Mouse (Mus musculus): Measurements from ENCODE around the gene Cyp46a1. TPM values are rescaled to one million over a fixed set of nuclear protein-coding genes. Genes with fewer than 3 reads are reported as not detected.

The Cyp46a1 gene
- 6.4 and 6.5 TPM in 2 replicates for polyA plus RNA-seq (2015; fragmentation: Nextera tagmentation; extraction: Ambion mirVana)

GRCm38 (mm10) chr12:108333895-108334445 is at the start of gene Cyp46a1:
Gene Cyp46a1, plus strand, starts transcription at chr12:108334381.
- Histone ChIP-seq H3K27ac (replicated peaks) (peak within 1 kb of the TSS; percentile 82), H3K4me3 (peak within 1 kb of the TSS; percentile 69), H3K27me3 (replicated peaks) (peaks cover 69% of the 10 kb centered on the region), H3K36me3 (no peaks in the 10 kb centered on the region), H3K9me3 (no peaks in the 10 kb centered on the region), H3K4me1 (peaks cover 31% of the 10 kb centered on the region), H3K4me2 (peak within 1 kb of the TSS; percentile 98), H3K9ac (peak within 1 kb of the TSS; percentile 86)
- peak; percentile 88 for ATAC-seq (ENCODE audit: extremely low read depth, insufficient number of reproducible peaks, low FRiP score, low TSS enrichment)
- under 1% methylated on average over 51 of the region's 56 CpGs for WGBS

DNA sequence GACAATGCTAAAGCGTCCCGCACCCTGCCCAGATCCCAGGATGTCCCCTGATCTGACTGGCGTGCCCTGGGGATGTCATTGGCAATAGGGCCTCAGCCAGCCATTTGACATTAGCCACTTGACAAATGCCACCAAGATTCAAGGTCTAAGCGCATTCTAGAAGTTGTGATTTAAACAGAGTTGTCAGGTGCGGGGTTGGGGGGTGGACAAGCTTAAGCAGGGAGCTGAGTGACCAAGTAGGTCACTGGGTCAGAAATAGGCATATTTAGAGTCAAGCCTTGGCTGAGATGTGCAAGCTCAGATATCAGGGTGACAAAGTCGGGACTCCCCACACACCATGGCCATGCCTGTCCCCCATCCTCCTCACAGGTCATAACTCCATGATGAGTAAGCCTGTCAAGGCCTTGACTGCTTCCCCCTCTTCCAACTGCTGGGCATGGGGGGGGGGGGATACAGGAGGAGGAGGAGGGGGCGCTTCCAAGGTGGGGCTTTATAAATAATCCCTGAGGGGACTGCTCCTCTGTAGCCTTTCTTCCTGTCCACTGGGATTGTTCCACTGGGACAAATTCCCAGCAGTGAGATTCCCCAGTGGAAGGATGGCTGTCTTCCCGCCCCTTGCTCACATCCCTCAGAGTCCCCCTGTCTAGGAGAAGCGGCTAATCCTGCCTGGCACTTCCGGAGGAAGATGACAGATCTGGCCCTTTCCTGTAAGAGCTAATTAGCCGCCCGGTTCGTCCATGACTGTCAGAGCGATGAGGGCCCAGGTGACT is 49.5 kb upstream of the Cyp46a1 start:
- Histone ChIP-seq H3K9me3 (no peaks in the 10 kb centered on the region), H3K4me2 (peak overlapping the region; percentile 24), H3K4me3 (no peak overlapping the region), H3K36me3 (no peaks in the 10 kb centered on the region), H3K27ac (replicated peaks) (no peak overlapping the region), H3K27me3 (replicated peaks) (peaks cover 16% of the 10 kb centered on the region; the same call in 1 of the 2 replicates), H3K9ac (peak overlapping the region; percentile 35; the same call in 1 of the 2 replicates), H3K4me1 (peaks cover 14% of the 10 kb centered on the region)
- 44% methylated on average over 14 of the region's 14 CpGs for WGBS
- ATAC-seq (ENCODE audit: extremely low read depth, insufficient number of reproducible peaks, low FRiP score, low TSS enrichment) = no peak

DNA sequence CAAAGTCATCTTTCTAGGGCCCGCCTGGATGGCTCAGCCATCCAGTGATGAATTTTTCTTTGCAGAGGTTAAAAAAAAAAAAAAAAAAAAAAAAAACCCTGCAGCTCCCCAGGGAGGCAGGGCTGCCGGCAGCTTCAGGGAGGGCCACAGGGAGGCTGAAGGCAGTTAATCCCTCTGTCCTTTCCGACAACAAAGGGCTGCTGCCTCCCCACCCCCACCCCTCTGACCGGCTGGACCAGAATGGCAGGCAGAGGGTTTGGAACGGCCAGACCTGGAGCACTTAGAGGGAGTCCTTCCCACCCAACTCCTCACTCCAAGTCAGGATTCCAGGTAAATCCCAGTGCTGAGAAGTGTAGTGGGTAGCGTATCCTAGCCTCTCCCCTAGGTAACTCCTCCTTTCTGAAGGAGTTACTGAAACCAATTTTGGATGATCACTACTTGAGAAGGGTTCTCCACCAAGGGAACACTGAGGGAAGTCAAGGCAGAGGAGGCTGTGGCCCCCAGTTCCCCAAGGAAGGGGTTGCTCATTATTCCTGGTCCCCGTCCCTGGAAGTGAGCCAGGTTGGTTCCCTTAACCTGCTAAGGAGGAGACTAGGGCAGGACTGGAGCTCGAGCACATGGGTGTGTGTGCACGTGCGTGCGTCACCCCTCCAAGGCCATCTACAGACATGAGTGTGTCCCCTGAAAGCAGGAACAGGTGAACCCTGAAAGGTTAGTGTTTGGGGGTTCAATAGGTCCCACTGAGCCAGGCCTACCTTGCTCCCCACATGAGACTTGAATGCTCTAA is 48.8 kb upstream of the Cyp46a1 start:
- Histone ChIP-seq H3K4me2 (peak overlapping the region; percentile 24), H3K27ac (replicated peaks) (no peak overlapping the region), H3K36me3 (no peaks in the 10 kb centered on the region), H3K4me1 (peaks cover 14% of the 10 kb centered on the region), H3K27me3 (replicated peaks) (peaks cover 16% of the 10 kb centered on the region; the same call in 1 of the 2 replicates), H3K9ac (peak overlapping the region; percentile 35; the same call in 1 of the 2 replicates), H3K9me3 (no peaks in the 10 kb centered on the region), H3K4me3 (no peak overlapping the region)
- WGBS = 42% methylated on average over 11 of the region's 11 CpGs
- ATAC-seq (ENCODE audit: extremely low read depth, insufficient number of reproducible peaks, low FRiP score, low TSS enrichment) = no peak

DNA sequence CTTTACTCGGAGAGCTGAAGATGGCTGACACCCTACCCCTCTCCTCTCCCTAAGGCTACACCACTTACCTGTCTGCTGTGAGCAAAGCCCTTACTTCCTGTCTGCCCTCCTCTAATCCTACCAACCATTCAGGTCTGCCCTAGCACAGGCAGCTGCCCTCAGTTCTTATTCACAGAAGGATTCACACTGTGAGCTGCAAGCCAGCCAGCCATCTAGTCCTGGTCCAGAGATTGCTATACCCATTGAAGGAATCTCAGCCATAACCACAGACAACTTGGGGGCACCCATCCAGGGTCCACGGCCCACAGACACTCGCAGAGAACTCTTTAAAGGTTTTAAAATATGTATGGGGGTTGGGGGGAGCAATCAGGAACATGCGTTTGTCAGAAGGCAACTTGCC is 47.8 kb upstream of the Cyp46a1 start:
- WGBS = 77% methylated on average over 4 of the region's 4 CpGs
- ATAC-seq (ENCODE audit: extremely low read depth, insufficient number of reproducible peaks, low FRiP score, low TSS enrichment) = no peak
- no peaks in the 10 kb centered on the region for H3K9me3 ChIP-seq
- H3K27ac ChIP-seq (replicated peaks) = no peak overlapping the region
- H3K9ac ChIP-seq = no peak overlapping the region
- H3K4me1 ChIP-seq = peaks cover 14% of the 10 kb centered on the region
- H3K36me3 ChIP-seq = no peaks in the 10 kb centered on the region
- no peak overlapping the region for H3K4me3 ChIP-seq
- no peak overlapping the region for H3K4me2 ChIP-seq
- peaks cover 20% of the 10 kb centered on the region; the same call in 1 of the 2 replicates for H3K27me3 ChIP-seq (replicated peaks)

- no peaks in the 10 kb centered on the region for H3K9me3 ChIP-seq
- H3K9ac ChIP-seq = no peak overlapping the region
- no peak overlapping the region for H3K27ac ChIP-seq (replicated peaks)
- ATAC-seq (ENCODE audit: extremely low read depth, insufficient number of reproducible peaks, low FRiP score, low TSS enrichment) = no peak
- H3K36me3 ChIP-seq = no peaks in the 10 kb centered on the region
- no peak overlapping the region for H3K4me2 ChIP-seq
- H3K4me1 ChIP-seq = peaks cover 14% of the 10 kb centered on the region
- whole genome bisulfite sequencing = 89% methylated on average over 8 of the region's 8 CpGs
- no peak overlapping the region for H3K4me3 ChIP-seq
- peaks cover 20% of the 10 kb centered on the region; the same call in 1 of the 2 replicates for H3K27me3 ChIP-seq (replicated peaks)
Observed at GRCm38 (mm10) chr12:108287011-108287410, 47.2 kb upstream of the Cyp46a1 start.

GRCm38 (mm10) chr12:108288127-108288880 is 45.9 kb upstream of the Cyp46a1 start:
- no peak overlapping the region for H3K27ac ChIP-seq (replicated peaks)
- H3K4me2 ChIP-seq = no peak overlapping the region
- H3K4me3 ChIP-seq = no peak overlapping the region
- H3K9ac ChIP-seq = no peak overlapping the region
- 72% methylated on average over 19 of the region's 19 CpGs for WGBS
- ATAC-seq (ENCODE audit: extremely low read depth, insufficient number of reproducible peaks, low FRiP score, low TSS enrichment) = no peak
- H3K36me3 ChIP-seq = no peaks in the 10 kb centered on the region
- peaks cover 23% of the 10 kb centered on the region for H3K4me1 ChIP-seq
- peaks cover 14% of the 10 kb centered on the region; the same call in 1 of the 2 replicates for H3K27me3 ChIP-seq (replicated peaks)
- no peaks in the 10 kb centered on the region for H3K9me3 ChIP-seq

- Histone ChIP-seq H3K27me3 (replicated peaks) (peaks cover 4% of the 10 kb centered on the region; the same call in 1 of the 2 replicates), H3K27ac (replicated peaks) (no peak overlapping the region), H3K4me1 (peaks cover 9% of the 10 kb centered on the region), H3K36me3 (no peaks in the 10 kb centered on the region), H3K4me2 (peak overlapping the region; percentile 56), H3K4me3 (no peak overlapping the region), H3K9ac (no peak overlapping the region), H3K9me3 (no peaks in the 10 kb centered on the region)
- peak; percentile 37; the same call in 1 of the 2 replicates for ATAC-seq (ENCODE audit: extremely low read depth, insufficient number of reproducible peaks, low FRiP score, low TSS enrichment)
- 15% methylated on average over 9 of the region's 9 CpGs for WGBS
Observed at GRCm38 (mm10) chr12:108292419-108292818, 41.8 kb upstream of the Cyp46a1 start.

GRCm38 (mm10) chr12:108292957-108293356 is 41.2 kb upstream of the Cyp46a1 start:
- Histone ChIP-seq H3K27me3 (replicated peaks) (peaks cover 4% of the 10 kb centered on the region; the same call in 1 of the 2 replicates), H3K36me3 (no peaks in the 10 kb centered on the region), H3K27ac (replicated peaks) (no peak overlapping the region), H3K9ac (peak overlapping the region; percentile 16; the same call in 1 of the 2 replicates), H3K4me2 (peak overlapping the region; percentile 56), H3K4me3 (no peak overlapping the region), H3K4me1 (peaks cover 9% of the 10 kb centered on the region), H3K9me3 (no peaks in the 10 kb centered on the region)
- ATAC-seq (ENCODE audit: extremely low read depth, insufficient number of reproducible peaks, low FRiP score, low TSS enrichment) = no peak
- 5% methylated on average over 8 of the region's 8 CpGs for WGBS

- no peak overlapping the region for H3K4me2 ChIP-seq
- H3K36me3 ChIP-seq = no peaks in the 10 kb centered on the region
- no peak overlapping the region for H3K4me3 ChIP-seq
- ATAC-seq (ENCODE audit: extremely low read depth, insufficient number of reproducible peaks, low FRiP score, low TSS enrichment) = no peak
- H3K9ac ChIP-seq = no peak overlapping the region
- H3K27me3 ChIP-seq (replicated peaks) = peaks cover 4% of the 10 kb centered on the region; the same call in 1 of the 2 replicates
- 60% methylated on average over 3 of the region's 3 CpGs for WGBS
- no peak overlapping the region for H3K27ac ChIP-seq (replicated peaks)
- peaks cover 3% of the 10 kb centered on the region; the same call in 1 of the 2 replicates for H3K9me3 ChIP-seq
- H3K4me1 ChIP-seq = peaks cover 9% of the 10 kb centered on the region
Observed at GRCm38 (mm10) chr12:108294620-108295019, 39.6 kb upstream of the Cyp46a1 start.

DNA sequence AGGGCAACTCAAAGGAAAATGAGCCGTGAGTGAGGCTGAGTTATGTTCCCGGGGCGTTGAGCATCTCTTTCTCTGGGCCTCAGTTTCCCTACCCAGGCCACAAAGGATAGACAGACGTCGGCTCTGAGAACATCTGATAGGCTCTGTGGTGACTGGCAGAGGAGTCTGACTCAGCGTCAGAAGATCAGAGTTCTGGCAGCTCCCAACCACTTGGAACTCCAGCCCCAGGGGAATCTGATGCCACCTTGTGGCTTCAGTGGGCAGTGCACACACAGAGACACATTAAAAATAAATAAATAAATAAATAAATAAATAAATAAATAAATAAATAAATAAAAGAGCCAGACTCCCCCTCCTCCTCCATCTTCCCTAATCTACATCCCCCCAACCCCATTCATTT is 37.1 kb upstream of the Cyp46a1 start:
- ATAC-seq (ENCODE audit: extremely low read depth, insufficient number of reproducible peaks, low FRiP score, low TSS enrichment) = no peak
- WGBS = 66% methylated on average over 6 of the region's 6 CpGs
- Histone ChIP-seq H3K9me3 (peaks cover 3% of the 10 kb centered on the region; the same call in 1 of the 2 replicates), H3K9ac (no peak overlapping the region), H3K27me3 (replicated peaks) (no peaks in the 10 kb centered on the region; the same call in 1 of the 2 replicates), H3K4me3 (no peak overlapping the region), H3K4me2 (no peak overlapping the region), H3K4me1 (peaks cover 9% of the 10 kb centered on the region), H3K27ac (replicated peaks) (no peak overlapping the region), H3K36me3 (no peaks in the 10 kb centered on the region)

All from heart, embryonic 13.5 days (tissue).